Mouse (Mus musculus): ENCODE measurements around the gene Map2k6.

DNA sequence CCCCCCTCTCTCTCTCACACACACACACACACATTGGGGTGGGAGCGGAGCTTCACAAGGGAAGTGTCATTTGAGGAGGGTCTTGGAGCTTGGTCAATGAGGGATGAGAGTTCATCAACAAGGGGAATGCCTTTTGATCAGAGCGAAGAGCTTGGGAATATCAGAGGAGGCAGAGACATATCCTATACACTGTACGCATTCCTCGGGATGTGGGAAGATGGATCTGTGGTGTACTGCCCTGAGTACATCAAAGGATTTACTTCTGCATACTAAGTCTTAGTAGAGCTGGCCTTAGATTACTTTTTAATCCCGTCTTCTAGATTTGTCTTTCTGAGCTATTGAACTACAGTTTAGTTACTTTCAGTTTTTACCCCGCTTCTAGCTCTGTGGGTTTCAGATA, 30.1 kb downstream of the Map2k6 start:
- TF ChIP-seq CTCF (IDR thresholded peaks at IDR 0.05; ENCODE audit: borderline replicate concordance, control insufficient read depth, extremely low read depth, insufficient read depth, low read length, poor library complexity), result no peak
- no peak for TF ChIP-seq POLR2A (IDR thresholded peaks at IDR 0.05; ENCODE audit: control insufficient read depth, extremely low read depth, insufficient read depth, low read length, poor library complexity)
